Mouse (Mus musculus): ENCODE data around the gene Rpl32.

Gene Rpl32

DNA sequence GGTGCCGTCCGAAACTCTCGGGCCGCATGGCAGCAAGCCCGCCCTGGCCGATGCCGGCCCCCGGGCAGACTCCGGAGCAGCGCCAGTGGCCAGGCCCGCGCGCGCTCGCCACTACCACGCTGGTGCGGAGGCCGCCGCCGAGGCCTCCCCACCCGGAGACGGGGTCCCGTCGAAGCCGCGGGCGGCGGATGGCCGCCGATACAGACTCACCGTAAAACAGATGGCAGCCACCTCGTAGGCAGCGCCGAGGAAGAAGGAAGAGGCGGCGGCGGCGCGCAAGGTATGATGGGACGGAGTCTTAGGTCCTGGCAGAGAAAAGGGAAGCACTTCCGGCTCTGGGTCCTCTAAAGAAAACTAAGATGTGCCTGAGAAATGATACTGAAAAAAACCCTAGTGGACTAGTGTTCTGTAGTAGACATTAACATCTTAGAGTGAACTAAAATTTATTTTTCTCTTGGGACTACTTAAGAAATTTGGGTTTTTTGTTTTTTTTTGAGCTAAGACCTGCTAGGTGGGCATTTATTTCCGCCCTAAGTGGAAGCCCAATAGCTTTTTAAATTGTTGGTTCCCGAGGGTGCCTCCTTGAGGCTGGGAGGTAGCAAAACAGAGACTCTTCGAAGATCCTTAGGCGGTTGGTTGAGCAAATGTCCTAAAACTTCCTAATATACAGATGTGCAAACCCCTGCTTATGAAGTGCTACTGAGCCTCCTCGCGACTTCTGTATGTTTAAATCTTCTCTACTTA is at the start of gene Rpl32:
Rpl32 (minus strand) TSS at position 260 of the 744 bp plus-strand sequence.
- CTCF ChIA-PET = interaction anchor here in 3 of 4 experiments (0.6 to 2.2 kb wide), 17 partner anchors 10 to 452 kb away, joined by 3 to 8 read pairs (median 4); partner anchors contain the start of genes Efcab12 (in 2 of the 3), Ift122 (in 2 of the 3) and Mbd4 (in 2 of the 3)
- POLR2A ChIA-PET = interaction anchor here (0.6 to 23.8 kb wide), 147 partner anchors 4 to 919 kb away, joined by 3 to 814 read pairs (median 4); partner anchors contain the start of genes Efcab12 (in 4 of the 4), Ift122 (in 4 of the 4), Mbd4 (in 4 of the 4) and Raf1 (in 3 of the 4)

DNA sequence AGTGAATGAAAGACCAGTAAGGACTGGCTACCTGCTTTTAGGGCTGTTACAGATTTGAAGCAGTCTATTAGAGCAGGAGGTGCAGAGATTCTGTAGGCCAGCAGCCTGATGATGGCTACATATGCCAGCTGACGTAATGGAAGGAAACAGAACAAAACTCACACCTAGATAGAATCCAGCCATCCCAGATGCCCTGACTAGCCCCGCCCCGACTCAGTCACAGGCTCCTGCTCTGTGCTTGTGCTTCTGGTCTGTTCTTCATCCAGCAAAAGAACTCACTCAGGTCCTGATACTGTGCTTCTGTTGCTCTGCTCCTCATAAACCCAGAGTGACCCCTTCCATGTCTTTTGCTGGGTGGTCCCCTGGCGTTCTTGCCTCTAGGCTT is 47.8 kb upstream of the Rpl32 start:
- CTCF ChIA-PET = interaction anchor here in 2 of 4 experiments (1.4 to 1.5 kb wide), 2 partner anchors 9 kb away, joined by 3 read pairs; no protein-coding TSS in a partner anchor
- POLR2A ChIA-PET = interaction anchor here in 1 of 4 experiments (1.0 to 10.5 kb wide), 2 partner anchors 17 to 48 kb away, joined by 4 to 159 read pairs; partner anchors contain the start of genes Efcab12 and Rpl32

DNA sequence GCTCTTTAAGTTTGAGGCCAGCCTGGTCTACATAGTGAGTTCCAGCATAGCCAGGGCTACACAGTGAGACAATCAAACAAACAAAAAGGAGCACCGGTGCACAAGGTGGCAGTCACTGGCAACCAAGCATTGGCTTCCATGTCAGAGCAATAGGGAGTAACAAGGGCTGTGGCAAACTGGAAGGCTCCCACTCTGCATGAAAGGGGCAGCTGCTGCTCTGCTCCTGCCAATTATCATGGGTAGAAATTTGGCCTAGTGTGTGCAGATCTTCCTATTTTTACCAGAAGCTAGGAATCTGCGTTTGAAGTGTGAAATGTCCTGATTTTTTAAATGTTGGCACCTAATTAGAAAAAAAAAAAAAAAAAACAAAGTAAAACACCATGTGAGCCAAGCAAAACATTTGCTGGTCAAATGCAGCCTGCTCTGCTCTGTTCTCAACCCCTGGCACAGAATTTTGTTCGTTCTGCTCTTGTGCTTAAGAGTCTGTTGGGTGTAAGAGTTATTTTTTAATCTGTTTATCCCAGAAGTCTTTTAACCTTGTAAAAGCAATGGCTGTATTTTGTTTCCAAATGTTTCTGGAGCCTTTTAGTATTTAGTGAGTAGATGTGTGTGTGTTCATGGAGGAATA is 47.3 kb upstream of the Rpl32 start:
- CTCF ChIA-PET = interaction anchor here in 1 of 4 experiments (0.6 kb wide), 1 partner anchor 32 kb away, joined by 8 read pairs; no protein-coding TSS in a partner anchor
- POLR2A ChIA-PET = interaction anchor here in 3 of 4 experiments (0.6 to 25.7 kb wide), 4 partner anchors 16 to 261 kb away, joined by 3 to 814 read pairs (median 82); partner anchors contain the start of genes Efcab12 (in 1 of the 3) and Rpl32 (in 1 of the 3)

DNA sequence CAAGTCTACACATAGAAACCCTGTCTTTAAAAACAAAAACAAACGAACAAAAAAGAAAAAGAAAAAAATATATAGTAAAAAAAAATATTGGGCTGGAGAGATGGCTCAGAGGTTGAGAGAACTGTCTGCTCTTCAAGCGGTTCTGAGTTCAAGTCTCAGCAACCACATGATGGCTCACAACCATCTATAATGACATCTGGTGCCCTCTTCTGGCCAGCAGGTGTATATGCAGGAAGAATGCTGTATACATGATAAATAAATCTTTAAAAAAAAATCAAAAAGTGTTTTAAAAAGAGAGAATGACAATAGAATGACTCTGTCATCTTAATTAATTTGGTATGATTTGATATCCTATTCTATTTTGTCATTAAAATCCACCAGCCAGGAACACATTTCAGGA is 45.9 kb upstream of the Rpl32 start:
- ChIA-PET CTCF (interaction anchor here in 3 of 4 experiments (1.2 to 3.6 kb wide), 9 partner anchors 9 to 156 kb away, joined by 3 to 19 read pairs (median 7); partner anchors contain the start of gene Efcab12 (in 2 of the 3)), POLR2A (interaction anchor here (1.0 to 25.7 kb wide), 21 partner anchors 9 to 354 kb away, joined by 3 to 814 read pairs (median 10); partner anchors contain the start of genes Efcab12 (in 4 of the 4), Rpl32 (in 2 of the 4) and Tmem40 (in 1 of the 4))

DNA sequence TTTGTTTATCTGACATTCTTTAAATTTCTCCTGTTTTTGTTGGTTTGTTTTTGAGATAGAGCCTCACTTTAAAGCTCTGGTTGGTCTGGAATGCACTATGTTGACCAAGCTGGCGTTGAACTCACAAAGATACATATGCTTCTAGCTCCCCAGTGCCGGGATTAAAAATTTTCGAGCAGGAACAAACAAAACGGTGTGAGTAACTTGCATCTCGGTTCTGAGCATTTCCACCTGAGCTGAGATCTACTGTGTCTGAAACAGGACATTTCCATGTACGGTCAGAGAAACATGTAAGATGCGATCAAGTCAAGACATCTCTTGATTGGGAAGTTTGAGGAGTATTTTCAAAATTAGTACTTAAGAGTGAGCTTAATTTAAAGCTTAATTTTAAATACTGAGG is 45.4 kb upstream of the Rpl32 start:
- ChIA-PET POLR2A (interaction anchor here (0.6 to 25.7 kb wide), 53 partner anchors 9 to 627 kb away, joined by 3 to 814 read pairs (median 4); partner anchors contain the start of genes Efcab12 (in 4 of the 4), Raf1 (in 3 of the 4), Rpl32 (in 3 of the 4) and Tmem40 (in 2 of the 4)), CTCF (interaction anchor here (0.6 to 3.6 kb wide), 22 partner anchors 10 to 375 kb away, joined by 3 to 19 read pairs (median 5); partner anchors contain the start of genes Efcab12 (in 3 of the 4) and Rpl32 (in 2 of the 4))

DNA sequence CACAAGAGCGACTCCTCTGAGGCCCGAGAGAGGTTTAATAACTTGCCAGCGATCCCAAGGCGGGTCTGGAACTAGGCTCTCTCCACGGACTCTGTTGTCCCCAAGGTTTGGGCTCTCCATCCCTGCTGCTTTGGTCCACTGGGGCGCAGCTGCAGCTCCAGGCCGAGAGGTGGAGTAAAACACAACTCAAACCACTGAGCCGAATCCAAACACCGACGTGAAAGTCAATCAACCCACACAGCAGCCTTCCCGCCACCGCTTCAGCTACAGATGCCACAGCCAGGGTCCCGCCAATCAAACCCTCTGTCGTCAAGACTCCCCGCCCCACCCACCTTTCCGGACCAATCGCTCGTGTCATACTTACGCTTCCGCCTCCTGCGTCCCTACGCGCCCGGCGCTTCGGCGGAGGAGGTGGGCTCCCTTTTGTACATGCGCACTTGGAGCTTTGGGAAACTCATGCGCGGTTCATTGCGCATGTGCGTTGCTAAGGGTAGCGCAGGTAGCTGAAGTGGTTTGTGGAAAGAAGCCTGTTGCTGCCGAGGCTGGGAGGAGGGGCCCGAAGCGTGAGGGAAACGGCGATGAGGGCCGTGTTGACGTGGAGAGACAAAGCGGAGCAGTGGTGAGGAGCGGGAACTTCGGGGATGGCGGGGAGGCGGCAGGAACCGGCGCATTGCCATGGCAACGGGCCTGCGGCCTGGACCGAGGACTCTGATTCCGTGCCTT is 44.7 kb upstream of the Rpl32 start, which contains the start of the genes Mbd4 and Ift122:
Mbd4 (minus strand) TSS at position 281 of the 723 bp plus-strand sequence.
Ift122 (plus strand) TSS at position 380 of the 723 bp plus-strand sequence.
- ChIA-PET POLR2A (interaction anchor here (0.6 to 25.7 kb wide), 70 partner anchors 10 to 626 kb away, joined by 3 to 814 read pairs (median 4); partner anchors contain the start of genes Efcab12 (in 4 of the 4), Rpl32 (in 4 of the 4), Raf1 (in 3 of the 4) and Tmem40 (in 2 of the 4)), CTCF (interaction anchor here (0.6 to 3.6 kb wide), 26 partner anchors 9 to 1580 kb away, joined by 3 to 19 read pairs (median 5); partner anchors contain the start of genes Efcab12 (in 3 of the 4) and Rpl32 (in 2 of the 4))

DNA sequence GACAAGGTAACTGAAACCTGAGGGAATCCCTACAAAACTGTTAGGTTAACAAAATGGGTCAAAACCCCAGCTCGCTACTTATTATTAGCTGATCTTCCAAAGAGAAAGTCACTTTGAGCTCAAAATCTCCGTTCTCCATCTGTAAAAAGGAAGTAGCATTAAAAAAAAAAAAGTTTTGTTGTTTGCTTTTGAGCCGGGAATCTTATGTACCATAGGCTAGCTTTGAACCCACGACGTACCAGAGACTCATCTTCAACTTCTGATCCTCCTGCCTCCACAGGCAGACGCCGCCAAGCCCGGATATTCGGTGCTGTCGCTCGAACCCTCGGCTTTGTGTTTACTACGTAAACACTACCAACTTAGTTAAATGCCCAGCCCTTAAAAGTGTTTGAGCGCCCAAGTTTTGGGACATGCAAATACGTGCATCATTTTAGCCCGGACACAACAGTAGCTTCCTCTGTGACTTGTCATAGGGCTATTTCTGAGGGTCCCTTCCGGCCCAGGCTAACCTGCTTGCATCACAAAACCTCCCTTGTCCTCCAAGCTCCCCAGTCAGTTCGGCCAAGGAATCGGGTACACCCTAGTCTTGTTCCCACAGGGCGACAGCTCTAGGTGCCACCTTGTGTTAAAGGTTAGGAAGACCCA is 44.0 kb upstream of the Rpl32 start:
- POLR2A ChIA-PET = interaction anchor here (0.6 to 25.7 kb wide), 55 partner anchors 12 to 355 kb away, joined by 3 to 814 read pairs (median 4); partner anchors contain the start of genes Efcab12 (in 4 of the 4), Rpl32 (in 4 of the 4), Raf1 (in 3 of the 4) and Tmem40 (in 2 of the 4)
- CTCF ChIA-PET = interaction anchor here (0.6 to 3.6 kb wide), 20 partner anchors 8 to 1580 kb away, joined by 3 to 19 read pairs (median 5); partner anchors contain the start of genes Efcab12 (in 3 of the 4) and Rpl32 (in 2 of the 4)

DNA sequence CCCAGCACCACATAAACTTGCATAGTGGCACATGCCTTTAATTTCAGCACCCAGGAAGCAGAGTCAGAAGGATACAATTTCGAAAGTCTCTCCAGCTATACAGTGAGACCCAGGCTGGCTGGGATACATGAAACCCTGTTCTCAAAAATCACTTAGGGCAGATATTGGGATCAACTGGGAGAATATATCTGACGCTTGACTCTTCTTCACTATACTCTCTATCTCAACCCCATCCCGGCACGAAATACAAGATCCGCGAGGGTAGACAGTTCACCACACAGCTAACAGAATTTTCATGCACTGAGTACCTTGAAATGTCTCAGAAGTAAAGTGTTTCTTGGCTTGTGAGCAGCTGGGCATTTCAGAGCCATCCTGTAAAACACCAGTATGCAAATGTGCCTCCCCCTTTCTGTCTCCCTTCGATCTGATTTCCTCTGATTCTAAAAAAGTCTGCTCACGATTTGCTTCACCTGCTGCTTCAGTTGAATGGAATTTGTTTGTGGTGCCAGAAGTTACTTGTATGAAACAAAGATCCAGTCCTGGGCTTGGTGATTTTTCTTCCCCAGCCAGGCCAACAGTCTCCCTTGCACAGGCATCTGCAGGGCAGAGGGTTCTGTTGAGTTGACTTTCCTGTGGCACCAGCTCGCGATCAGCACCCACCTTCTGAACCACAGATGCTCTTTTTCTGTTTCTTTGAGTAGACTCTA is 40.2 kb upstream of the Rpl32 start:
- ChIA-PET POLR2A (interaction anchor here in 3 of 4 experiments (0.9 to 25.7 kb wide), 8 partner anchors 8 to 359 kb away, joined by 3 to 814 read pairs (median 62); partner anchors contain the start of genes Efcab12 (in 3 of the 3), Rpl32 (in 2 of the 3) and Washc2 (in 1 of the 3)), CTCF (interaction anchor here in 2 of 4 experiments (0.6 to 2.3 kb wide), 2 partner anchors 25 to 76 kb away, joined by 5 read pairs; no protein-coding TSS in a partner anchor)

DNA sequence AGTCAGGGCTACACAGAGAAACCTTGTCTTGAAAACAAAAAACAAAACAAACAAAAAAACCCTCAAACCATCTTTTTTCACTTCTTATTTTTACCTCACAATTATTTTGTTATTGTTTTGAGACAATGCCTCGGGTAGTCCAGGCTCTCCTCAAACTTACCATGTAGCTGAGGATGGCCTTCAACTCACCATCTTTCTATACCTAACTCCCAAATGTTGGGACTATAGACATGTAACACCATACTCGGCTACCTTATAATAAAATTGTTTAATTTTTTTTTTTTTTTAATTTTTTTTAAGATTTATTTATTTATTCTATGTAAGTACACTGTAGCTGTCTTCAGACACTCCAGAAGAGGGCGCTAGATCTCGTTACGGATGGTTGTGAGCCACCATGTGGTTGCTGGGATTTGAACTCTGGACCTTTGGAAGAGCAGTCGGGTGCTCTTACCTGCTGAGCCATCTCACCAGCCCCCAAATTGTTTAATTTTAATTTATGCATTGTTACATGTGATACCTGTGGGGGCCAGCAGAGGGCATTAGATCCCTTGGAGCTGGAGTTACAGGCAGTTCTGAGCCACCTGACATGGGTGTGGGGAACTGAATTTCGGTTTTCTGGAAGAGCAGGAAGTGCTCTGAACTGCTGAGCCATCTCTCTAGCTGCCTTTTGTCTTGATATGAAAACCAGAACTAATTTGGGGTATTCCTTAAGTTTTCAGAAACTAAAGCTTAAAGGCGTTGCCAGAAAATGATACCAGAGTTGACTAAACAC is 38.3 kb upstream of the Rpl32 start:
- ChIA-PET POLR2A (interaction anchor here in 3 of 4 experiments (0.6 to 25.7 kb wide), 11 partner anchors 7 to 361 kb away, joined by 3 to 814 read pairs (median 4); partner anchors contain the start of genes Efcab12 (in 3 of the 3), Rpl32 (in 1 of the 3) and Washc2 (in 1 of the 3)), CTCF (interaction anchor here (0.5 to 2.3 kb wide), 19 partner anchors 9 to 637 kb away, joined by 3 to 19 read pairs (median 4); partner anchors contain the start of genes Efcab12 (in 4 of the 4) and Rpl32 (in 1 of the 4))

DNA sequence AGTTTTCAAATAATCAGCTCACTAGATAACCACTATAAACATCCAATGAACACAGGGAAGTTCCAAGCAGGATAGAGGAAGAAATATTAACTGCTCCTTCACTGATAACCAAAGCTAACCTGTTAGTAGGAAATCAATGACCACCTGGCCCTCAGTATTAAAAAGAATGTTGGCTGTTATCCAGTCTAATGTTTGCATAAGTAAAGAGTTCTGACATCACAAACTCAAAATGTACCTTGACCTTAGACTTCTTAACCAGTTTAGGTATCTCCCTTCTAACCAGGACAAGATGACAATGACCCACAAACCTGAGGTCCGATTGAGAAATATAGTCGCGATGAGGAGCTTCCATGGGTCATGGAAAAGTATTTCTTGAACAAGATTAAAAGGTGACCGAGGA is 36.5 kb upstream of the Rpl32 start:
- ChIA-PET POLR2A (interaction anchor here in 2 of 4 experiments (1.5 to 25.7 kb wide), 4 partner anchors 6 to 32 kb away, joined by 4 to 814 read pairs (median 137); partner anchors contain the start of genes Ift122 (in 2 of the 2), Mbd4 (in 2 of the 2) and Rpl32 (in 1 of the 2)), CTCF (interaction anchor here in 1 of 4 experiments (1.1 to 2.9 kb wide), 2 partner anchors 9 to 14 kb away, joined by 5 to 16 read pairs; partner anchors contain the start of genes Ift122 and Mbd4)

DNA sequence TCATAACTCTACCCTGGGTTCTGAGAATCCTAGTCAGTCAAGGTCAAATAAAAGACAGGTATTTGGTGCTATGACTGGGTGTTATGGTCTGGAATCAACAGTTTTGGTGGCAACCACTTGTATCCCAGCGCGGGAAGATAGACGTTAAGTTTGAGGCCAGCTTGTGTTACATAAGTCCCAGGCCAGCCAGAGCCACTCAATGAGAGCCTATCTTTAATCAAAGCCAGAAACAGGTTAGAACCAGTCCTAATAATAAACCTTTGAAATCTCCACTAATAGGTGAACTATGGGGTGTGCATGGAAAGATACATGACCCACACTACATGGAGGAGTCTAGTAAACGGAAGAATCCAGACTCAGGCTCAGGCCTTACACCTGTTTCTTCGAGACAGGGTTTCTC is 30.2 kb upstream of the Rpl32 start:
- ChIA-PET POLR2A (interaction anchor here (0.5 to 25.7 kb wide), 61 partner anchors 8 to 587 kb away, joined by 3 to 814 read pairs (median 4); partner anchors contain the start of genes Ift122 (in 4 of the 4), Mbd4 (in 4 of the 4), Rpl32 (in 3 of the 4) and Raf1 (in 2 of the 4)), CTCF (interaction anchor here (0.6 to 3.6 kb wide), 20 partner anchors 8 to 773 kb away, joined by 3 to 23 read pairs (median 5); partner anchors contain the start of genes Ift122 (in 3 of the 4), Mbd4 (in 3 of the 4) and Rpl32 (in 1 of the 4))

DNA sequence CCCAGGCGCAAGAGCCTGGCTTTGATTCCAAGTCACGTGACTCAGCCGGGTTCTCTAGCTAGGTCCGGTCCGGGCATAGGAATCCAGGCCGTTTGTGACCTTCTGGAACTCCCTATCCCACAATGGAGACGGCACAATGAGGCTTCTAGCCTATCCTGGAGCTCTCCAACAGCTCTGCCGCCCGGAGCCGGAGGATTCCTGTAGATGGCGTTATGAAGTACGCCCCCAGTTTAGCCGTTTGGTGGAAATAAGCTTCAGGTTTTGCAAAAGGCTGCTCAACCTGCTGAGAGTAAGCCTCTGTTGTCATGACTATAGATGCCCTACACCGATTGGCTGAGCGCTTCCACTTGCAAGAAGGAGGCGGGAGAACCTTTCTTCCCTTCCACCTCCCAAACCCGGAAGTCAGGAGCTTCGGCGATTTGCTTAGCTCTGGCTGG is 29.6 kb upstream of the Rpl32 start, which contains the start of gene Efcab12:
Efcab12 (minus strand) TSS at position 252 of the 437 bp plus-strand sequence.
- POLR2A ChIA-PET = interaction anchor here (0.5 to 25.7 kb wide), 64 partner anchors 8 to 586 kb away, joined by 3 to 814 read pairs (median 4); partner anchors contain the start of genes Ift122 (in 4 of the 4), Mbd4 (in 4 of the 4), Raf1 (in 3 of the 4) and Rpl32 (in 3 of the 4)
- CTCF ChIA-PET = interaction anchor here (0.6 to 3.6 kb wide), 23 partner anchors 8 to 772 kb away, joined by 3 to 23 read pairs (median 4); partner anchors contain the start of genes Ift122 (in 3 of the 4), Mbd4 (in 3 of the 4) and Rpl32 (in 2 of the 4)

DNA sequence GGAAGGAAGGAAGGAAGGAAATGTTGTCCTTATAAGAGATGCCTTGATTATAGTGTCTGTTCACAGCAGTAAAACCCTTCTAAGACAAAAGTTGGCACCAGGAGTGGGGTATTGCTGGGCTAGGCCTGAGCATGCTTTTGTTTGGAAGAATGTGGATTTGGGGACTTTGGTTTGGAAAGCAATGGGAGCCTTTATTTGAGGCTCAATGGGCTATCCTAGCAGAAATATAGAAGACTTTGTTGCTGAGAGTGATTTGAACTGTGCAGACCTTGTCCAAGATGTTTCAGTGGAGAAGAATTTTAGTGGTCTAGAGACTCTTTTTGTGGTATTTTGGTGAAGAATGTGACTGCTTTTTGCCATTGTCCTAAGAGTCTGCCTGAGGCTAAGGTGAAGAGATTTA is 25.3 kb upstream of the Rpl32 start:
- POLR2A ChIA-PET = interaction anchor here in 3 of 4 experiments (0.7 to 25.7 kb wide), 7 partner anchors 10 to 107 kb away, joined by 3 to 814 read pairs (median 7); partner anchors contain the start of genes Rpl32 (in 3 of the 3), Ift122 (in 1 of the 3) and Mbd4 (in 1 of the 3)
- CTCF ChIA-PET = no interaction called here

Measured in embryonic stem cell, embryonic (primary cell).